Mouse (Mus musculus) liver, adult 2 months (tissue): Measurements from ENCODE around the gene Peli3. TPM values are rescaled to one million over a fixed set of nuclear protein-coding genes. Genes with fewer than 3 reads are reported as not detected.
A peak's percentile ranks its signal among the peaks of the same experiment; 100 is the strongest.

Experiments
- DNase-seq: peaks from one replicate; pipeline ENCODE4 v3.0.0-alpha.2; 2011; ENCODE audit warnings: low read depth, low spot score; ENCODE audit errors: extremely low read depth
- H3K27ac ChIP-seq: fragments of 200-500 bp; replicated peaks from 2 replicates; pipeline ENCODE4 v1.5.1; 2012; ENCODE audit warnings: low read depth, mild to moderate bottlenecking, control low read depth, inconsistent platforms, low read length; ENCODE audit not compliant: insufficient read depth
- H3K27me3 ChIP-seq: fragments of 200-500 bp; 2 replicates; pipeline ENCODE4 v1.6.1; 2012; ENCODE audit warnings: mild to moderate bottlenecking, moderate library complexity, low read length, inconsistent platforms; ENCODE audit not compliant: control insufficient read depth, insufficient read depth
- H3K36me3 ChIP-seq: fragments of 200-500 bp; 2 replicates; pipeline ENCODE4 v1.6.1; 2012; ENCODE audit warnings: low read length, inconsistent platforms; ENCODE audit not compliant: control insufficient read depth, insufficient read depth
- H3K4me1 ChIP-seq: fragments of 200-500 bp; 2 replicates; pipeline ENCODE4 v1.6.1; 2011; ENCODE audit warnings: low read length; ENCODE audit not compliant: control insufficient read depth, insufficient read depth
- H3K4me3 ChIP-seq: fragments of 200-500 bp; 2 replicates; pipeline ENCODE4 v1.5.1; 2011; ENCODE audit warnings: low read depth, mild to moderate bottlenecking, control low read depth, low read length, moderate library complexity; ENCODE audit not compliant: insufficient read depth
- H3K79me2 ChIP-seq: fragments of 200-500 bp; 2 replicates; pipeline ENCODE4 v1.6.1; 2012; ENCODE audit warnings: inconsistent platforms, mild to moderate bottlenecking, low read length, moderate library complexity; ENCODE audit not compliant: control insufficient read depth, insufficient read depth
- H3K9ac ChIP-seq: fragments of 200-500 bp; 2 replicates; pipeline ENCODE4 v1.6.1; 2012; ENCODE audit warnings: low read depth, mild to moderate bottlenecking, control low read depth, inconsistent platforms, low read length
- CTCF ChIP-seq: fragments of 200-500 bp; IDR thresholded peaks from 2 replicates; pipeline ENCODE4 v1.5.1; 2011; ENCODE audit warnings: low read depth, low read length, control low read depth
- POLR2A ChIP-seq: fragments of 200-500 bp; IDR thresholded peaks from 2 replicates; pipeline ENCODE4 v1.6.1; 2011; ENCODE audit warnings: low read length, control low read depth; ENCODE audit not compliant: insufficient read depth; ENCODE audit errors: extremely low read depth
- WGBS: fragments of 180-500 bp; shearing (Covaris S2); methylation state at CpG from one replicate; pipeline ENCODE4 v1.1.7; 2018; 5-methylcytosine and 5-hydroxymethylcytosine counted together
- polyA plus RNA-seq: library from polyadenylated mRNA; depleted of rRNA; stranded (reverse); fragments of >200 nt; gene quantifications from 2 replicates; pipeline ENCODE4 v1.2.3, GENCODE M21; 2012
- total RNA-seq: library from RNA; depleted of rRNA; stranded (reverse); fragments of >200 nt; gene quantifications from 2 replicates; pipeline ENCODE4 v1.2.3, GENCODE M21; 2014

The Peli3 gene
- total and polyA plus RNA-seq, 2 experiments, result 1.0 to 2.6 TPM

GRCm38 (mm10) chr19:4919652-4920051 lies 23.3 kb downstream of the Peli3 start:
- DNase-seq, result no peak
- H3K36me3 ChIP-seq, result peaks cover 48% of the 10 kb centered on the region
- no peak overlapping the region for H3K4me3 ChIP-seq
- no peaks in the 10 kb centered on the region for H3K27me3 ChIP-seq
- no peak overlapping the region for H3K27ac ChIP-seq
- H3K4me1 ChIP-seq, result no peaks in the 10 kb centered on the region
- no peak for TF ChIP-seq POLR2A
- TF ChIP-seq CTCF, result no peak
- WGBS, result 89% methylated on average over 6 of the region's 6 CpGs
- no peaks in the 10 kb centered on the region for H3K79me2 ChIP-seq
- no peak overlapping the region for H3K9ac ChIP-seq

- H3K27me3 ChIP-seq, result no peaks in the 10 kb centered on the region
- DNase-seq, result no peak
- peaks cover 56% of the 10 kb centered on the region for H3K36me3 ChIP-seq
- H3K9ac ChIP-seq, result no peak overlapping the region
- no peak overlapping the region for H3K4me3 ChIP-seq
- H3K79me2 ChIP-seq, result no peaks in the 10 kb centered on the region
- no peaks in the 10 kb centered on the region for H3K4me1 ChIP-seq
- no peak overlapping the region for H3K27ac ChIP-seq
- TF ChIP-seq POLR2A (no peak), CTCF (no peak)
- WGBS, result 74% methylated on average over 10 of the region's 10 CpGs
Observed at GRCm38 (mm10) chr19:4916827-4917226, 26.1 kb downstream of the Peli3 start.

- H3K36me3 ChIP-seq, result peaks cover 55% of the 10 kb centered on the region
- no peak for DNase-seq
- no peak overlapping the region for H3K9ac ChIP-seq
- H3K27me3 ChIP-seq, result no peaks in the 10 kb centered on the region
- WGBS, result 95% methylated on average over 15 of the region's 15 CpGs
- no peak overlapping the region for H3K4me3 ChIP-seq
- no peak overlapping the region for H3K27ac ChIP-seq
- no peaks in the 10 kb centered on the region for H3K4me1 ChIP-seq
- no peak for TF ChIP-seq CTCF
- TF ChIP-seq POLR2A, result no peak
- H3K79me2 ChIP-seq, result no peaks in the 10 kb centered on the region
Observed at GRCm38 (mm10) chr19:4915924-4916603, 26.9 kb downstream of the Peli3 start.

GRCm38 (mm10) chr19:4909376-4909775 lies 33.6 kb downstream of the Peli3 start:
- peaks cover 3% of the 10 kb centered on the region; the same call in 1 of the 2 replicates for H3K4me1 ChIP-seq
- 89% methylated on average over 7 of the region's 7 CpGs for WGBS
- DNase-seq, result no peak
- peaks cover 34% of the 10 kb centered on the region; the same call in 1 of the 2 replicates for H3K36me3 ChIP-seq
- no peak for TF ChIP-seq POLR2A
- no peak for TF ChIP-seq CTCF
- no peaks in the 10 kb centered on the region for H3K27me3 ChIP-seq
- no peaks in the 10 kb centered on the region for H3K79me2 ChIP-seq
- H3K4me3 ChIP-seq, result no peak overlapping the region
- H3K9ac ChIP-seq, result no peak overlapping the region
- H3K27ac ChIP-seq, result no peak overlapping the region

GRCm38 (mm10) chr19:4908107-4908506 lies 34.8 kb downstream of the Peli3 start:
- H3K36me3 ChIP-seq, result peaks cover 25% of the 10 kb centered on the region; the same call in 1 of the 2 replicates
- DNase-seq, result peak; percentile 25

More at GRCm38 (mm10) chr19:4908107-4908506, 34.8 kb downstream of the Peli3 start:
- Histone ChIP-seq H3K9ac (no peak overlapping the region), H3K79me2 (no peaks in the 10 kb centered on the region), H3K4me1 (peaks cover 3% of the 10 kb centered on the region; the same call in 1 of the 2 replicates), H3K27ac (no peak overlapping the region), H3K4me3 (no peak overlapping the region), H3K27me3 (no peaks in the 10 kb centered on the region)
- TF ChIP-seq CTCF, result peak; percentile 63
- TF ChIP-seq POLR2A, result no peak
- WGBS, result 92% methylated on average over 4 of the region's 4 CpGs
